Mouse (Mus musculus) brown adipose tissue, adult 24 weeks (tissue): ENCODE results near the gene E2f2. TPM values are rescaled to one million over a fixed set of nuclear protein-coding genes. Genes with fewer than 3 reads are reported as not detected.

ENCODE experiments used
- H3K27ac ChIP-seq: fragments of 200-500 bp; replicated peaks from 2 replicates; pipeline ENCODE4 v1.5.1; 2012; ENCODE audit warnings: low read depth, mild to moderate bottlenecking, low read length
- H3K4me1 ChIP-seq: fragments of 200-500 bp; 2 replicates; pipeline ENCODE4 v1.6.1; 2012; ENCODE audit warnings: low read length, mixed read lengths; ENCODE audit not compliant: control insufficient read depth, insufficient read depth, insufficient read length
- H3K4me3 ChIP-seq: fragments of 200-500 bp; 2 replicates; pipeline ENCODE4 v1.5.1; 2012; ENCODE audit warnings: low read depth, mild to moderate bottlenecking, low read length, moderate library complexity; ENCODE audit not compliant: insufficient read depth
- polyA plus RNA-seq: library from polyadenylated mRNA; stranded (reverse); fragments of >200 nt; gene quantifications from 2 replicates; pipeline ENCODE4 v1.2.4, GENCODE M21; 2012; ENCODE audit not compliant: missing spikeins, insufficient read depth, insufficient read length

E2f2 gene
- polyA plus RNA-seq, 1 experiment = 6.4 TPM

GRCm38 (mm10) chr4:136196201-136196600 lies 24.0 kb downstream of the E2f2 start:
- H3K4me3 ChIP-seq = no peak overlapping the region
- H3K4me1 ChIP-seq = 0 out of 2 replicates have a peak, but pooled peaks cover 2% of the 10 kb centered on the region
- no peak overlapping the region for H3K27ac ChIP-seq

GRCm38 (mm10) chr4:136198846-136199245 lies 26.7 kb downstream of the E2f2 start:
- H3K4me3 ChIP-seq = no peak overlapping the region

GRCm38 (mm10) chr4:136199562-136200292 lies 27.5 kb downstream of the E2f2 start:
- H3K4me3 ChIP-seq = no peak overlapping the region

More at GRCm38 (mm10) chr4:136198846-136199245, 26.7 kb downstream of the E2f2 start:
- no peaks in the 10 kb centered on the region for H3K4me1 ChIP-seq
- no peak overlapping the region for H3K27ac ChIP-seq

GRCm38 (mm10) chr4:136202509-136202908 lies 30.3 kb downstream of the E2f2 start:
- no peaks in the 10 kb centered on the region for H3K4me1 ChIP-seq
- no peak overlapping the region for H3K4me3 ChIP-seq
- H3K27ac ChIP-seq = no peak overlapping the region

More at GRCm38 (mm10) chr4:136199562-136200292, 27.5 kb downstream of the E2f2 start:
- Histone ChIP-seq H3K4me1 (no peaks in the 10 kb centered on the region), H3K27ac (no peak overlapping the region)

GRCm38 (mm10) chr4:136204775-136205174 lies 32.6 kb downstream of the E2f2 start:
- H3K4me1 ChIP-seq = no peaks in the 10 kb centered on the region
- H3K27ac ChIP-seq = no peak overlapping the region
- no peak overlapping the region for H3K4me3 ChIP-seq

GRCm38 (mm10) chr4:136206033-136206893 lies 34.1 kb downstream of the E2f2 start, which contains the start of gene Asap3:
Gene Asap3 (plus strand): TSS chr4:136206365.
- Histone ChIP-seq H3K4me1 (no peaks in the 10 kb centered on the region), H3K27ac (peak within 1 kb of the TSS; percentile 1; the same call in 1 of the 2 replicates), H3K4me3 (peak within 1 kb of the TSS; percentile 58)

- Histone ChIP-seq H3K4me1 (no peaks in the 10 kb centered on the region), H3K27ac (peak overlapping the region; percentile 1; the same call in 1 of the 2 replicates), H3K4me3 (peak overlapping the region; percentile 58)
These were observed 34.7 kb downstream of the E2f2 start for GRCm38 (mm10) chr4:136206943-136207342.

GRCm38 (mm10) chr4:136210931-136211330 lies 38.7 kb downstream of the E2f2 start:
- H3K27ac ChIP-seq = no peak overlapping the region
- H3K4me3 ChIP-seq = no peak overlapping the region
- no peaks in the 10 kb centered on the region for H3K4me1 ChIP-seq

GRCm38 (mm10) chr4:136213629-136214028 lies 41.4 kb downstream of the E2f2 start:
- Histone ChIP-seq H3K4me3 (no peak overlapping the region), H3K27ac (no peak overlapping the region), H3K4me1 (peaks cover 6% of the 10 kb centered on the region)

- no peak overlapping the region for H3K27ac ChIP-seq
- H3K4me3 ChIP-seq = no peak overlapping the region
These were observed 42.6 kb downstream of the E2f2 start for GRCm38 (mm10) chr4:136214828-136215227.

GRCm38 (mm10) chr4:136215576-136215975 lies 43.4 kb downstream of the E2f2 start:
- no peak overlapping the region for H3K27ac ChIP-seq
- no peak overlapping the region for H3K4me3 ChIP-seq

More at GRCm38 (mm10) chr4:136214828-136215227, 42.6 kb downstream of the E2f2 start:
- peaks cover 10% of the 10 kb centered on the region for H3K4me1 ChIP-seq

GRCm38 (mm10) chr4:136217063-136217462 lies 44.9 kb downstream of the E2f2 start:
- H3K4me3 ChIP-seq = no peak overlapping the region
- H3K4me1 ChIP-seq = peaks cover 16% of the 10 kb centered on the region
- no peak overlapping the region for H3K27ac ChIP-seq

More at GRCm38 (mm10) chr4:136215576-136215975, 43.4 kb downstream of the E2f2 start:
- H3K4me1 ChIP-seq = peaks cover 16% of the 10 kb centered on the region

- Histone ChIP-seq H3K27ac (peak overlapping the region; percentile 67), H3K4me1 (peaks cover 16% of the 10 kb centered on the region), H3K4me3 (no peak overlapping the region; the same call in 1 of the 2 replicates)
These were observed 46.5 kb downstream of the E2f2 start for GRCm38 (mm10) chr4:136218595-136219214.

- peaks cover 16% of the 10 kb centered on the region for H3K4me1 ChIP-seq
- no peak overlapping the region for H3K4me3 ChIP-seq
- no peak overlapping the region for H3K27ac ChIP-seq
These were observed 48.1 kb downstream of the E2f2 start for GRCm38 (mm10) chr4:136220133-136220775.
